Mouse (Mus musculus): ENCODE measurements around the gene Lins1.
A peak's percentile ranks its signal among the peaks of the same experiment; 100 is the strongest.

The Lins1 gene

DNA sequence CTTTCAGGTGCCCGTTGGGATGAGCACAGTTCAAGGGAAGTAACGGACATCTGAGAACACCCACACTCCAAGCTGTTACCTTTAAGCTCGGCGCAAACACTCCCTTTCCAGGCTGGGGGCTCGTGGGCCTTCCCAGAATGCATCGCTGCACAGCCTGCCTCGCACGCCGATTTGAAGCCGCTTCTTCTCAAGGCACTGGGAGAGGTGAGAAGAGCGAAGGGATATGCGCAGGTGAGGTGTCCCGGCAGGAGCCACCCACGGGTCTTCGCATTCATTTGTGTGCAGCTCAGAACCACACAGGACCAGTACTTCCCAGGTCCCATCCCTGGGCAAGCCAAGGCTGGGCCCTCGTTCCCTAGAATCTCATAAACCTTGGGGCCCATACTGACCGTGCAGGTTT, 43.7 kb downstream of the Lins1 start:
- DNase-seq (ENCODE audit: low read depth), result no peak

DNA sequence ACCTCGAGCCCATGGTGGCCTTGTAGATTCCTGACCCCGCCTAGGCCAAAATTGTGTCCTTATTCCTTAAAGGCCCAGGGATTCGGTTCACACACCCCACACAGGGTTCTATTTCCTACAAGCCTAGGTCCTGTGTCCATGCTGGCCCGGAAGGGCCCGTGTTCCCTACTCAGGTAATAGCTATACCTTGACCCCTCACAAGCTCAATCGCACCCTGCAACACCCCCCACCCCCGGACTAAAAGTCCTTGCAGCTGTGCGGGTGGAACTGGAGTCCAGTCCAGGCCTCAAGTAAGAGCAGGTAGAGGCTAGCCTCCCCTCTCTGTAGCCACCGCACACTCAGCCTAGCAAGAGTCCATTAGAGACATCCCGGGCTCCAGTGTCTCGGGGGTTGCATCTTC, 44.2 kb downstream of the Lins1 start:
- no peak for DNase-seq (ENCODE audit: low read depth)

DNA sequence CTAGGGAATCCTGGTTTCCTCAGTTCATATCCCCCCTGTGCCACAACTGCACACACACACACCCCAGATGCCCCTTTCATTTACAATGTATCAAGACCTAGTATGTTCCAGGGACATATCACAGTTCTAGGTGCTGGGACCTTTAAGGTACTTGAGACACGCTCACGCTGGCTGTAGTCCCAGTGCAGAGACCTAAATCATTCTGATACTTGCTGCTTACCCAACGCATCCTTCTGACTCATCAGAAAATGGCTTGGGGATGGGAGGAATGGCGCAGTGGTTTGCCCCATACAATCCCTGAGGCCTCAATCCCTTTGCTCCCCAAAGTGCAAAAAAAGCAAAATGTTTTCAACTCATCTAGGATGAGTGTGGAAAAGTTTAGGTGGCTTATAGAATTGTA, 44.8 kb downstream of the Lins1 start:
- no peak for DNase-seq (ENCODE audit: low read depth)

DNA sequence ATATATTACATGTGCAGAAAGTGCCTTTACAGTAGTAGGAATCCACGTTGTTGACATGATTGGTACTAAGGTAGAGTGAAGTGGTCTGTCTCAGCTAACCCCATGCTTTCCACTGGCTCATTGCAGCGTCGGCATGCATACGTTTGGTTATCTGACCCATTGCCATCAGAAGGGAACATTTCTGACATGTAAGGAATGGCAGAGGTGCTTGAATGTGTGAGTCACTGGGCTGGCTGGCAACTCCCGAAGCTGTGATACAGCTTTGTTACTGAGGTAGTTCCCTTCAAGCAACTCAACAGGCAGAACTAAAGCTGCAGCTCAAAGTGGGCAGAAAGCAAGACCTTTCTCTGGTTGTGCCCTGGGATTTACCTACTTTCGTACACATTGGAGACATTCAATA, 45.3 kb downstream of the Lins1 start:
- no peak for DNase-seq (ENCODE audit: low read depth)

DNA sequence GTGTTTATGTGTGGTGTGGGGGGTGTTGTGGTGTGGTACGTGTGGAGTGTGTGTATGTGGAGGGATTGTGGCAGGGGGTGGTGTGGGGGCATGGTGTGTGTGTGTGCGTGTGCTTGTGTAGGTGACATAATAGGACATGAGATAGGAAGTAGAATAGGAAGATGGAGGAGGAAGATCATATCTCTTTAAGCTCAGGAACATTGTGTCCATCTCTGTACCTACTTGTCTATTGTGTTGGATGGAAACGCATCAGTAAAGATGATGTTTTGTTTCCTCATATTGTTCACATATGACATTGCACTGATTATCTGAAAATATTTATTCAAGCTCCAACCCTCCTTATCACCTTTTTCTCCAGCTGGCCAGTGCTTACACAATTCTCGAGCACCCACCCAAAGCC, 47.7 kb downstream of the Lins1 start:
- no peak for DNase-seq (ENCODE audit: low read depth)

DNA sequence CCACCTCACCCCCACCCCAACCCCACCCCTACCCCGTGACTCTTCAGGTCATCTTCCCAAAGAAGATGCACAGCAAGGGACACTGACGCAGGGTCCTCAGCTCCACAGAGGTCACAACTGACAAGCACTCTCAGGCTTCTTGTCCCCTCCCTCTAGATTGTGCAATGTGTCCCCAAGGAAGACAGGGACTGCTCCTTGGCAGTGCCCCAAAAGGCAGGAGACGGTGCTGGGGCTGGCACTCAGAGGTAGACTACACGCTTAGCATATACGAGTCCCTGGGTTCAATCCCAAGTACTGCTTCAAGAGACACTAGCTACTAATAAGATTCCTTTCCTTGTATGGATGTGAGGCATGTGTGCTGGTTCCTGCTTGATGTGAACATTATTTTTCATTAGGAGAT, 51.3 kb downstream of the Lins1 start:
- no peak for DNase-seq (ENCODE audit: low read depth)

DNA sequence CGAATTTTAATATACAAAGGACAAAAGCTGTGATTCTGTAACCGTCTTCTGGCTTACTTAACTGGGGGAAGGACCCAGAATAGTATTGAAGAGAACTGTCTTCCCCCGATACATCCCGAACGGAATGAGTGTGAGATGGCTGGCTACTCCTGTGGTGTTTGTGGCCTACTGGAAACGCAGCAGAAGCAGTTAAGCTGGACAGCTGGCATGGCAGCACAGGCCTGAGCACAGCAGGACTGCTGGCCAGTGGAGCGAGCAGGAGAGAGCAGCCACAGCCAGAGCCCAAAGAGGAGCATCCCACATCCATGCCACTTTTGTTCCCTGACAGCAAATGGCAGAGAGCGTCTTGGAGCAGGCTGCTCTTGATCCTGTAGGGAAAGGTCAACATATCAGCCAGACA, 51.7 kb downstream of the Lins1 start:
- DNase-seq (ENCODE audit: low read depth), result no peak

DNA sequence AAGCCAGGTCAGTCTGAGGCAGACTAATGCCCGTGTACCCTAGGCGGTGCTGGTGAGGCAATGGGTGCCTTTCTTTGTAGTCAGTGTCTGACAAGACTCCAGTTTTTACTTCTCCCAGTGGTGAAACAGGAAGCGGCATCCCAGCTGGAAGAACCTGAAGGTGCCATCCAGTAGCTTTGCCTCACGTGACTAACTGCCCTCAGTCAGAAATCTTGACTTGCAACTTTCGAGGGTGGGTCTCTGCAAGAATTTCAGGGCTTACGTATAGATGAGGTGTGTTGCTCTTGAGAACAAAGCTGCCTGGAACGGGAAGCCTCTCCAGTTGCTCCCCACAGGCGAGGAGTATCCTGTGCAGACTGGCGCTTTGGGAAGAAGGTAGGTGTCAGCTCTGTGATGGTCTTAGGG, 53.7 kb downstream of the Lins1 start, which contains the start of gene Cers3:
TSS of gene Cers3 (plus strand) at position 128 of the 405 bp plus-strand sequence.
- no peak for DNase-seq (ENCODE audit: low read depth)

DNA sequence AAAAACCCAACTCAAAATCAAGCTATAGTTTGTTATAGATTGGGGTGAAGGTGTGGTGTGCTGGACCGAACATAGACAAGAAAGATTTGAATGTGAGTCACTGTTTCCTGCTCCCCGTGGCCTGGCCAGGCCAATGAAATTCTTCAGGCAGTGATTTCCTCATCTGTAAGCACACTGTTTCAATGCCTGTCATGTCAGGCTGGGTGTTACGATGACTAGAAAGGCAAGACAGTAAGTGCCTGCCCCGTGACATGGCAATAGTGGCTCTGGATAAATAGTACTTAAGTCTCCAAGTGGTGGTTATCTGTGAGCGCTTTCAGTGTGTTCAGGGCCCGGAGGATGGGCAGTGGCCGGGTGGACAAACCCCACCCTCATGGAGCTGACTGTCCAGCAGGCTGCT, 57.3 kb downstream of the Lins1 start:
- no peak for DNase-seq (ENCODE audit: low read depth)

DNA sequence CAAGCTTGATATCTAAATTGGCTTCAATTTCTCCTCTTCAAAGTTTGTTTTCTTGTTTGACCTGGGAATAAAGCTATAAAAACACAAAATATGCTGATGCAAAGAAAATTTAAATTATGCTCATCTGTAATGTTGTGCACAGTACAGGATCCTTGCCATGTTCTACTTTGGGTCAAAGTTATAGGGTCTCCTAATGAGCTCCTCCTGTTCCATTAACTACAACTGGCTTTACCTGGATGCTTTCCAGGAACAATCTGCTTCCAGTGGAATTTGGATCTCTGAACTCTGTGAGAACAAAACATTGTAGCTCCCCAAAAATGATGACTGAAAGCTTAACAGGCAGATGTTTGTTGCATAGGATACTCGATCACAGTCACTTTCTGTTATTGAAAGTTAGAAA, 60.3 kb downstream of the Lins1 start:
- DNase-seq (ENCODE audit: low read depth), result no peak

DNA sequence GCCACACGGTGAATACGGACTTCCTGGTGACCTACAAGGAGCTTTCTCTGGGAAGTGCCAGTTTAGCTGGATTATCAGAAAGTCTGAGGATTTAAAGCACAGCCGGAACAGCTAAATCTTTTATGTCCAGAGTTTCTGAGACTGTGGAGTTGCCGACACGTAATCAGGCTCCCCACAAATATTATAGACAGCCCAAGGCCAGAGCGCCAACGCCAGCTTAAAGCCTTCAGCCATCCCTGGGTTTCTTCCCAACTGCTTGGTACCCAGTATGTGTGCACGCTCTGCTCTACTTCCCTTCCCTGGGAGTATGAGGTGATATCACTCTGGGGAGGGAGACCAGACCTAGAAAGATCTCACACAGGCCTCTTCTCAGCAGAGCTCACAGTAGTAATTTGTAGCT, 64.1 kb downstream of the Lins1 start:
- no peak for DNase-seq (ENCODE audit: low read depth)

DNA sequence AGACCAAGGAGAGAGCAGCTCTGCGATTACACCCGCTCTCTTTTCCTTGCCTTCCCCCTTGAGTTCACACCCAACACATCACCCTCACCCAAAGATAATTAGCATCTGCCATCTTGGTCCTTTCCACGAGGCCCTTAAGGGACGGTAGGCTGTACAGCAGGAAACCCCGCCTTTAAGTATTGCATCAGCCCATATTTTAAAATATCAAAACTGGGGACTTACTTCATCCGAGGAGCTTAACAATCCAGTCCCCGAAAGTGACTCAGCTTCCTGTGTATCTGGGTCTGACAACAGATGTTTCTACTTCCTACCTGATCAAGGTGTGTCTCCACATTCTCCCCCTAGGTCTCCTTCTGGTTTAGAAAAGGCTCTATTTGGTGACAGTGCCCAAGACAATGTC, 65.9 kb downstream of the Lins1 start:
- DNase-seq (ENCODE audit: low read depth), result peak; percentile 4
